Mouse (Mus musculus): ENCODE results near the gene 6330403K07Rik. TPM values are rescaled to one million over a fixed set of nuclear protein-coding genes. Genes with fewer than 3 reads are reported as not detected.

6330403K07Rik gene
- polyA plus RNA-seq (2012; rRNA removed) = 161 and 184 TPM in 2 replicates

GRCm38 (mm10) chr11:71033163-71033761, at the start of gene 6330403K07Rik:
6330403K07Rik (minus strand) TSS chr11:71033513.
- 1% methylated on average over 30 of the region's 31 CpGs for WGBS

DNA sequence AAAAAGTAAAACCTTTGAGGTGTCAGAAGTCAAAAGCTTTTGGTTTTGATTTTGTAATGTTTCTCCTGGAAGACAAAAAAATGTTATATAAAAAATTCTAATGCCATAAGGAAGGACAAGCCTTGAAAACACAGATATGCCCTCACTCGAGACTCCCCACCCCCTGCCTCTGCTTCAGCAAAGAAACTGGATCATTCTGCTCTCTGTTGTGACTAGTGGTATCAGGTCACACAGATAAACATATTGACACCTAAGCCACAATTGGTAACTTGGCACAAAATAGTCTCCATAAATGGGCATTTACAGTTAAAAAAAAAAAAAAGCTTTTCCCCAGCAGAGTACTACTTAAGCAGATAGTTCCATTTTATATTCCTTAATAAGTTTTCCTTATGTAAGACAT, 43.0 kb upstream of the 6330403K07Rik start:
- H3K27ac ChIP-seq (ENCODE audit: insufficient read depth, low read length) = no peak overlapping the region
- no peak for TF ChIP-seq POLR2A (IDR thresholded peaks at IDR 0.05; ENCODE audit: borderline replicate concordance, insufficient read depth, low read length)
- TF ChIP-seq CTCF (IDR thresholded peaks at IDR 0.05; ENCODE audit: borderline replicate concordance, insufficient read depth, low read depth, low read length) = no peak
- no peaks in the 10 kb centered on the region for H3K4me1 ChIP-seq (ENCODE audit: control insufficient read depth, insufficient read depth, low read length)
- DNase-seq = no peak
- H3K4me3 ChIP-seq (replicated peaks; ENCODE audit: insufficient read depth, low read depth, low read length) = no peak overlapping the region
- H3K27me3 ChIP-seq (ENCODE audit: control insufficient read depth, insufficient read depth, low read length) = no peaks in the 10 kb centered on the region
- WGBS = 64% methylated on average over 1 of the region's 1 CpGs

More at GRCm38 (mm10) chr11:71033163-71033761, at the start of gene 6330403K07Rik:
- no peaks in the 10 kb centered on the region; the same call in 1 of the 2 replicates for H3K27me3 ChIP-seq (ENCODE audit: control insufficient read depth, insufficient read depth, low read length)
- TF ChIP-seq POLR2A (IDR thresholded peaks at IDR 0.05; ENCODE audit: borderline replicate concordance, insufficient read depth, low read length) (0 out of 2 replicates have a peak, but pooled peaks have one; percentile 11), CTCF (IDR thresholded peaks at IDR 0.05; ENCODE audit: borderline replicate concordance, insufficient read depth, low read depth, low read length) (no peak)
- H3K27ac ChIP-seq (ENCODE audit: insufficient read depth, low read length) = no peak within 1 kb of the TSS; the same call in 1 of the 2 replicates
- H3K4me3 ChIP-seq (replicated peaks; ENCODE audit: insufficient read depth, low read depth, low read length) = peak within 1 kb of the TSS; percentile 73
- peak; percentile 40 to 42 for DNase-seq
- H3K4me1 ChIP-seq (ENCODE audit: control insufficient read depth, insufficient read depth, low read length) = no peaks in the 10 kb centered on the region

DNA sequence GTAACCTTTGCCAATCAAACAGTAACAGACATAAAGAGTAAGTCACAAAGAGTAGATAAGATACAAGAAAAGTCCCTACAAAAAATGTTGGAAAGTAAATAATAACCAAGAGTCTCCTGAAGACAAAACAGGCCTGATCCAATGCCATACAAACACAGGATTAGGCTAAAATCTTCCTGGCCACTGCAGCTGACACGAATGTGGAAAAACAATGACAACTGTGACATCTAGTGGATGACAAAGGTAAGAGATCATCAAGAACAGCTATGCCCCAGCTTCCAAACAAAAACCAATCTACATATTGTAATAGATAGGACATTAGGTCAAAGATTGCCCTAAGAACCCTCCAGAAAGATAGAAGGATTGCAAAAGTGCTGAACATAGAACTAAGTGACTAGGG, 19.2 kb upstream of the 6330403K07Rik start:
- no peaks in the 10 kb centered on the region; the same call in 1 of the 2 replicates for H3K27me3 ChIP-seq (ENCODE audit: control insufficient read depth, insufficient read depth, low read length)
- TF ChIP-seq CTCF (IDR thresholded peaks at IDR 0.05; ENCODE audit: borderline replicate concordance, insufficient read depth, low read depth, low read length) = no peak
- TF ChIP-seq POLR2A (IDR thresholded peaks at IDR 0.05; ENCODE audit: borderline replicate concordance, insufficient read depth, low read length) = no peak
- no peak overlapping the region for H3K4me3 ChIP-seq (replicated peaks; ENCODE audit: insufficient read depth, low read depth, low read length)
- no peak overlapping the region for H3K27ac ChIP-seq (ENCODE audit: insufficient read depth, low read length)
- no peaks in the 10 kb centered on the region for H3K4me1 ChIP-seq (ENCODE audit: control insufficient read depth, insufficient read depth, low read length)
- DNase-seq = peak in 1 of 2 experiments; percentile 26
- 5% methylated on average over 1 of the region's 1 CpGs for WGBS

GRCm38 (mm10) chr11:71039526-71040298, 6.4 kb upstream of the 6330403K07Rik start:
- no peaks in the 10 kb centered on the region; the same call in 1 of the 2 replicates for H3K27me3 ChIP-seq (ENCODE audit: control insufficient read depth, insufficient read depth, low read length)
- DNase-seq = no peak
- H3K4me3 ChIP-seq (replicated peaks; ENCODE audit: insufficient read depth, low read depth, low read length) = no peak overlapping the region
- no peak overlapping the region for H3K27ac ChIP-seq (ENCODE audit: insufficient read depth, low read length)
- no peak for TF ChIP-seq CTCF (IDR thresholded peaks at IDR 0.05; ENCODE audit: borderline replicate concordance, insufficient read depth, low read depth, low read length)
- TF ChIP-seq POLR2A (IDR thresholded peaks at IDR 0.05; ENCODE audit: borderline replicate concordance, insufficient read depth, low read length) = no peak
- H3K4me1 ChIP-seq (ENCODE audit: control insufficient read depth, insufficient read depth, low read length) = no peaks in the 10 kb centered on the region
- WGBS = 94% methylated on average over 5 of the region's 5 CpGs

DNA sequence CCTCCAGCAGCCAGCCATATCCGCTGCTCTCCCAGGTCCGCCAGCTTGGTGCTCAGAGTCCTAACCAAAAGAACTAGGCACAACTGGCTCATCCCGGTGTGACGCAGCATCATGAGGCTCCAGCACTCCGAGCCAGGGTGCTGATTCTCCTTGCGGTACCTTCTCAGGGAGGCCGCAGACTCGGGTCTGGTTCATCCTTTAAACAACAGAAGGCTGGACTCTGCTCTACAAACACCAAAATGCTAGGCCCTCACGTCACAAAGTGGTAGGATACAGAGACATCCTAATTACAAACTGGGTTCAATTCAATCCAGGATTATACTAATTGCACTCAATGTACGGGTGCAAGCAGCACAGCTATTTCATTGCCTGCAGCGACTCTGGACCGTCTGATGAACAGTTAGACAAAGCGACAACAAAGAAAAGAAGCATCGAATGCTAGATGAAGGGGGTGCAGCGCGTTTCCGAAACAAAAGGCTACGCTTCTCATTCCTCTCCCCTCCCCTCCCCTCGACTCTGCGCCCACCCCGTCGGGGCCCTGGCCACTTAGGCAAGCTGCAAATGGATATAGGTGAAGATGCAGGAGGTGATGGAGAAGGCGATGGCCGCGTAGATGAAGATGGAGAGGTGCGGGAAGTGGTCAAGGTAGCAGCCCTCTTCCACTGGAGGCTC, 686 bp downstream of the 6330403K07Rik start:
- DNase-seq = peak in 1 of 2 experiments; percentile 19
- Histone ChIP-seq H3K4me1 (ENCODE audit: control insufficient read depth, insufficient read depth, low read length) (no peaks in the 10 kb centered on the region), H3K4me3 (replicated peaks; ENCODE audit: insufficient read depth, low read depth, low read length) (peak overlapping the region; percentile 73), H3K27ac (ENCODE audit: insufficient read depth, low read length) (no peak overlapping the region; the same call in 1 of the 2 replicates), H3K27me3 (ENCODE audit: control insufficient read depth, insufficient read depth, low read length) (no peaks in the 10 kb centered on the region; the same call in 1 of the 2 replicates)
- TF ChIP-seq CTCF (IDR thresholded peaks at IDR 0.05; ENCODE audit: borderline replicate concordance, insufficient read depth, low read depth, low read length) (no peak), POLR2A (IDR thresholded peaks at IDR 0.05; ENCODE audit: borderline replicate concordance, insufficient read depth, low read length) (no peak)
- WGBS = 16% methylated on average over 26 of the region's 26 CpGs

DNA sequence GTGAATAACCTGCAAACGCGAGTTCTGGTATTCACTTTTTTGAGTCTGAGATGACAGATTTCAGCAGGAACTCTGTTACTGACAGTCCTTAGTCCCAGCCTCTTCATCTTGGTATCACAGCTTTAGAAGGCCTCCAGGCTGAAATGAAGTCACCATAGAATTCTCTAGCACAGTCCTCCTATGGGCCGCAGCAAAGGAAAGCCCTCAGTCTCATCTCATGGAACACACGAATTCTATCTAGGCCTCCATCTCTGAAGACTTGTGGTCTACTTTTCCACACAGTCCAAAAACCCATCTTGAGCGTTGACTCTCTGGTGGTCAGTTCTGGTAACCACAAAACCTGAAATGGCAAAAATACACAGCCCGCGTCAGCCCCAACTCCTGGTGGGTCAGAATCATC, 1.2 kb downstream of the 6330403K07Rik start:
- 62% methylated on average over 7 of the region's 7 CpGs for WGBS
- TF ChIP-seq CTCF (IDR thresholded peaks at IDR 0.05; ENCODE audit: borderline replicate concordance, insufficient read depth, low read depth, low read length) (no peak), POLR2A (IDR thresholded peaks at IDR 0.05; ENCODE audit: borderline replicate concordance, insufficient read depth, low read length) (no peak)

DNA sequence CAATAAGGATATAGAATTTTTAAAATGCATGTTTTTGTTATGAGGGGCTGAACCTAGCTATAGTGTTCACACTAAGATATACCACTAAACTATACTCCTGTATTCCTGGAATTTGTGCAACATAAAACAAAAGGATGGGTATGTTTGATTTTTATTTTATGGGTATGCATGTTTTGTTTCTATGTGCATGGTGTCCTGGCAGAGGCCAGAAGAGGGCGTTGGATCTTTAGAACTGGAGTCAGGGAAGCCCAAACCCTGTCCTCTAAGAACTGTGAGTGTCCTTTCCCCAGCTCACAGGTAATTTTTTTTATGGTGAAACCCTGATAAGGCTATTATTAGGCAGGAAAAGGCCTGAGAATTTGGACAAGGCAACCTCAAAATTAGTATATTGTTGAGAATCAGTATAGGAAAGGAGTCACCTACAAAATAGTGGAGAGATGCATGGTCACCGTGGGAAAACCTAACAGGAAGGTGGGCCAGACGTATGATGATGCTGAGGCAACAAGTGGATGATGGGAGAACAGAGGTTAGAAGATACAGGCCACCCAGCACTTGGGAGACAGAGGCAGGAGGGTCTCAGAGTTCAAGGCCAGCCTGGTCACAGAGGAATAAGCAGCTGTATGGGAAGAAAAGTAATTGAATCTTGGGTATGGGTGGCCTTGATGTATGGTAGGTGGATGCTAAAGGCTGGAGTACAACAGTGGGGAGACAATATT, 3.8 kb downstream of the 6330403K07Rik start:
- H3K4me1 ChIP-seq (ENCODE audit: control insufficient read depth, insufficient read depth, low read length) = no peaks in the 10 kb centered on the region
- 77% methylated on average over 3 of the region's 3 CpGs for WGBS
- no peak for TF ChIP-seq POLR2A (IDR thresholded peaks at IDR 0.05; ENCODE audit: borderline replicate concordance, insufficient read depth, low read length)
- no peak for TF ChIP-seq CTCF (IDR thresholded peaks at IDR 0.05; ENCODE audit: borderline replicate concordance, insufficient read depth, low read depth, low read length)
- no peak overlapping the region for H3K4me3 ChIP-seq (replicated peaks; ENCODE audit: insufficient read depth, low read depth, low read length)
- H3K27me3 ChIP-seq (ENCODE audit: control insufficient read depth, insufficient read depth, low read length) = no peaks in the 10 kb centered on the region
- H3K27ac ChIP-seq (ENCODE audit: insufficient read depth, low read length) = no peak overlapping the region
- DNase-seq = no peak

More for the DNA sequence above, 1.2 kb downstream of the 6330403K07Rik start:
- no peaks in the 10 kb centered on the region for H3K4me1 ChIP-seq (ENCODE audit: control insufficient read depth, insufficient read depth, low read length)
- H3K4me3 ChIP-seq (replicated peaks; ENCODE audit: insufficient read depth, low read depth, low read length) = no peak overlapping the region
- DNase-seq = no peak
- H3K27ac ChIP-seq (ENCODE audit: insufficient read depth, low read length) = no peak overlapping the region
- no peaks in the 10 kb centered on the region; the same call in 1 of the 2 replicates for H3K27me3 ChIP-seq (ENCODE audit: control insufficient read depth, insufficient read depth, low read length)

Data from cerebellum, adult 2 months (tissue).